In genomic region chr10:42308687-42308987, GRCm38 (mm10) we compare ENCODE assay signal across 8 mouse cellular contexts. TPM values are rescaled to one million over a fixed set of nuclear protein-coding genes. Genes with fewer than 3 reads are reported as not detected.
DNase-seq lines count a peak whose midpoint lies in the region; ATAC-seq lines count a peak whose summit lies in the region.

No protein-coding gene starts in this region.

- peak overlapping the region; percentile 66 for H3K4me2 ChIP-seq in heart, embryonic 15.5 days
- peak overlapping the region; percentile 25 for H3K4me2 ChIP-seq in hindbrain, embryonic 11.5 days (replicated peaks; ENCODE audit: low read depth, low read length)

- 0 out of 2 replicates have a peak, but pooled peaks cover 5% of the 10 kb centered on the region for H3K4me1 ChIP-seq in heart, embryonic 15.5 days (replicated peaks)
- peaks cover 4% of the 10 kb centered on the region for H3K4me1 ChIP-seq in embryonic facial prominence, embryonic 10.5 days
- H3K4me1 ChIP-seq in hindbrain, embryonic 11.5 days (replicated peaks; ENCODE audit: control insufficient read depth, insufficient read depth, low read length) = no peaks in the 10 kb centered on the region
- H3K4me1 ChIP-seq in midbrain, embryonic 10.5 days = peaks cover 5% of the 10 kb centered on the region

- WGBS in heart, embryonic 15.5 days = 30% methylated on average over 8 of the region's 8 CpGs
- WGBS in embryonic facial prominence, embryonic 10.5 days = 29% methylated on average over 8 of the region's 8 CpGs
- 28% methylated on average over 8 of the region's 8 CpGs for WGBS in hindbrain, embryonic 11.5 days
- WGBS in midbrain, embryonic 10.5 days = 32% methylated on average over 8 of the region's 8 CpGs

- H3K4me3 ChIP-seq in heart, embryonic 15.5 days = peak overlapping the region; percentile 39
- H3K4me3 ChIP-seq in embryonic facial prominence, embryonic 10.5 days = peak overlapping the region; percentile 45
- no peak overlapping the region for H3K4me3 ChIP-seq in hindbrain, embryonic 11.5 days (ENCODE audit: low read depth, low read length)
- H3K4me3 ChIP-seq in midbrain, embryonic 10.5 days = peak overlapping the region; percentile 38

- H3K27me3 ChIP-seq in heart, embryonic 15.5 days = 0 out of 2 replicates have a peak, but pooled peaks cover 4% of the 10 kb centered on the region
- peaks cover 29% of the 10 kb centered on the region for H3K27me3 ChIP-seq in embryonic facial prominence, embryonic 10.5 days (replicated peaks; ENCODE audit: low read depth, poor library complexity, severe bottlenecking)
- H3K27me3 ChIP-seq in hindbrain, embryonic 11.5 days (ENCODE audit: control insufficient read depth, insufficient read depth, low read length) = peaks cover 4% of the 10 kb centered on the region
- peaks cover 41% of the 10 kb centered on the region for H3K27me3 ChIP-seq in midbrain, embryonic 10.5 days (ENCODE audit: low read depth, poor library complexity, severe bottlenecking)

- no peak for ATAC-seq in heart, embryonic 15.5 days (replicated peaks; ENCODE audit: insufficient number of reproducible peaks, insufficient read depth, low FRiP score, low read depth)
- no peak for ATAC-seq in hindbrain, embryonic 11.5 days (ENCODE audit: low FRiP score)
- ATAC-seq in inflammation-experienced regulatory T-cells, adult 6 months = no peak

- H3K9me3 ChIP-seq in heart, embryonic 15.5 days (replicated peaks) = no peaks in the 10 kb centered on the region
- no peaks in the 10 kb centered on the region for H3K9me3 ChIP-seq in embryonic facial prominence, embryonic 10.5 days
- no peaks in the 10 kb centered on the region for H3K9me3 ChIP-seq in hindbrain, embryonic 11.5 days (ENCODE audit: control insufficient read depth, low read length)
- no peaks in the 10 kb centered on the region for H3K9me3 ChIP-seq in midbrain, embryonic 10.5 days (replicated peaks)

- H3K36me3 ChIP-seq in heart, embryonic 15.5 days = no peaks in the 10 kb centered on the region
- H3K36me3 ChIP-seq in embryonic facial prominence, embryonic 10.5 days (replicated peaks) = no peaks in the 10 kb centered on the region
- H3K36me3 ChIP-seq in hindbrain, embryonic 11.5 days (ENCODE audit: control insufficient read depth, insufficient read depth, low read length) = no peaks in the 10 kb centered on the region
- H3K36me3 ChIP-seq in midbrain, embryonic 10.5 days = no peaks in the 10 kb centered on the region

- no peak for DNase-seq in heart, adult 9 months (ENCODE audit: low spot score in 2 of 2)
- DNase-seq in embryonic facial prominence, embryonic 10.5 days (ENCODE audit: low spot score) = no peak
- no peak for DNase-seq in hindbrain, embryonic 11.5 days (ENCODE audit: low spot score)
- no peak for DNase-seq in midbrain, embryonic 10.5 days (ENCODE audit: low spot score)
- no peak for DNase-seq in cerebellum, adult 9-11 months
- no peak for DNase-seq in thymus, adult 18-20 months

- no peak overlapping the region for H3K27ac ChIP-seq in heart, embryonic 15.5 days
- H3K27ac ChIP-seq in embryonic facial prominence, embryonic 10.5 days (replicated peaks) = no peak overlapping the region
- no peak overlapping the region for H3K27ac ChIP-seq in hindbrain, embryonic 11.5 days (ENCODE audit: low read depth, low read length)
- H3K27ac ChIP-seq in midbrain, embryonic 10.5 days (replicated peaks) = no peak overlapping the region

- H3K9ac ChIP-seq in heart, embryonic 15.5 days = no peak overlapping the region
- no peak overlapping the region for H3K9ac ChIP-seq in hindbrain, embryonic 11.5 days (ENCODE audit: low read depth, low read length)

RNA-seq across cellular contexts. Expression of gene Foxo3, which starts 32.1 kb away (rescaled TPM):
- 5.7 and 6.8 TPM in 2 replicates for polyA plus RNA-seq in heart, embryonic 15.5 days (2015; fragmentation: Nextera tagmentation; extraction: Ambion mirVana)
- 2.8 and 3.3 TPM in 2 replicates for polyA plus RNA-seq in embryonic facial prominence, embryonic 10.5 days (2016; fragmentation: Nextera tagmentation; extraction: Ambion mirVana)
- 3.6 and 5.0 TPM in 2 replicates for polyA plus RNA-seq in hindbrain, embryonic 11.5 days (2014; fragmentation: Nextera tagmentation; extraction: Ambion mirVana)
- 2.4 TPM in 2 replicates for polyA plus RNA-seq in midbrain, embryonic 10.5 days (2016; fragmentation: Nextera tagmentation; extraction: Ambion mirVana)
- polyA plus RNA-seq in inflammation-experienced regulatory T-cells, adult 6 months (2017; shearing (Covaris generic)) = 10 to 100 TPM in 1 of 3 experiments, 1 to 10 TPM in 2; 6.6 to 11.9 (median 9.2) TPM
